Mouse (Mus musculus) heart, postnatal 0 days (tissue): ENCODE data around the gene Zfp853. TPM values are rescaled to one million over a fixed set of nuclear protein-coding genes. Genes with fewer than 3 reads are reported as not detected.

Experiments used
- ATAC-seq: fragments of 200-750 bp; cut with Nextera tagmentation; 2 replicates; pipeline ENCODE4 v1.8.0; 2017; ENCODE audit warnings: low read depth, moderate number of reproducible peaks, moderate library complexity; ENCODE audit not compliant: insufficient read depth
- DNase-seq: peaks from one replicate; pipeline ENCODE4 v3.0.0-alpha.2; 2016; ENCODE audit warnings: low spot score
- H3K27ac ChIP-seq: fragments of 300-500 bp; sonication (generic); 2 replicates; pipeline ENCODE4 v1.5.1; 2014; ENCODE audit warnings: low read depth, mild to moderate bottlenecking
- H3K27me3 ChIP-seq: fragments of 300-500 bp; sonication (generic); 2 replicates; pipeline ENCODE4 v1.6.1; 2014; ENCODE audit warnings: low read length, mixed read lengths; ENCODE audit not compliant: control insufficient read depth, insufficient read depth
- H3K36me3 ChIP-seq: fragments of 300-500 bp; sonication (generic); replicated peaks from 2 replicates; pipeline ENCODE4 v1.6.1; 2014; ENCODE audit warnings: low read length, mixed read lengths; ENCODE audit not compliant: control insufficient read depth, insufficient read depth
- H3K4me1 ChIP-seq: fragments of 300-500 bp; sonication (generic); 2 replicates; pipeline ENCODE4 v1.6.1; 2014; ENCODE audit warnings: antibody characterized with exemption; ENCODE audit not compliant: control insufficient read depth, insufficient read depth
- H3K4me2 ChIP-seq: fragments of 300-500 bp; sonication (generic); 2 replicates; pipeline ENCODE4 v1.6.1; 2014; ENCODE audit warnings: low read depth, mild to moderate bottlenecking, low read length, moderate library complexity
- H3K4me3 ChIP-seq: fragments of 300-500 bp; sonication (generic); 2 replicates; pipeline ENCODE4 v1.5.1; 2014; ENCODE audit warnings: low read depth, low read length
- H3K9ac ChIP-seq: fragments of 300-500 bp; sonication (generic); replicated peaks from 2 replicates; pipeline ENCODE4 v1.6.1; 2014; ENCODE audit warnings: low read depth, low read length, mixed read lengths
- H3K9me3 ChIP-seq: fragments of 300-500 bp; sonication (generic); replicated peaks from 2 replicates; pipeline ENCODE4 v1.6.1; 2016; ENCODE audit warnings: low read length; ENCODE audit not compliant: control insufficient read depth
- CTCF ChIP-seq: IDR thresholded peaks from 2 replicates; pipeline ENCODE4 v1.5.1; 2016; ENCODE audit warnings: antibody characterized with exemption, control low read depth, low read depth
- EP300 ChIP-seq: IDR thresholded peaks from 2 replicates; pipeline ENCODE4 v1.6.1; 2016; ENCODE audit warnings: antibody characterized with exemption, low read depth
- WGBS: fragments of 180-500 bp; shearing (Covaris S2); extraction: QIAGEN DNeasy Blood & Tissue Kit; methylation state at CpG from one replicate; pipeline ENCODE4 v1.1.7; 2014; 5-methylcytosine and 5-hydroxymethylcytosine counted together
- polyA plus RNA-seq: library from polyadenylated mRNA; unstranded; fragments of >200 nt; fragmentation: Nextera tagmentation; extraction: Ambion mirVana; gene quantifications from 2 replicates; pipeline ENCODE4 v1.2.1, GENCODE M21; 2015
- total RNA-seq: library from RNA; depleted of rRNA; stranded (reverse); fragments of >200 nt; gene quantifications from 2 replicates; pipeline ENCODE4 v1.2.3, GENCODE M21; 2014; ENCODE audit warnings: low replicate concordance

The Zfp853 gene
- total and polyA plus RNA-seq, 2 experiments from 2014 or later = 0.04 TPM; not detected in 1

DNA sequence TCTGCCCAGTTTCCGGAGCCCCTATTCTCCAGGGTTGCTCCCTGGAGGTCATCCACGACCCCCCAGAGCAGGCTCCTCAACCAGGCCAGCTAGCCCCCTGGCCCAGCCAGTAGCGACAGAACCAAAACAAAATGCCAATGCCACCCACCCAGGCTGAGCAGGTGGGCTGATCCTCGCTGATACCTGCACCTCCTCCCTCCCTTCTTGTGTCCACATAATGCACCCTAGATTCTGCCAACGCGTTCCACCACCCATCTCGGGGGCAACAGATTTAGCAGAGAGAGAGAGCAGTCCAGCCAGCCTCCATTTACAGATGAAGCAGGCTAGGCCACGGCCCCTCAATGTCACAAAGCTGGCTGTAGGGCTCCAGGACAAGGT lies 24.4 kb downstream of the Zfp853 start:
- no peak for ATAC-seq
- H3K9me3 ChIP-seq = no peaks in the 10 kb centered on the region
- H3K27me3 ChIP-seq = no peaks in the 10 kb centered on the region
- H3K9ac ChIP-seq = peak overlapping the region; percentile 90
- no peak for DNase-seq
- peaks cover 15% of the 10 kb centered on the region for H3K4me1 ChIP-seq
- no peak for TF ChIP-seq EP300
- no peak for TF ChIP-seq CTCF
- H3K4me3 ChIP-seq = peak overlapping the region; percentile 98
- no peaks in the 10 kb centered on the region for H3K36me3 ChIP-seq
- WGBS = 28% methylated on average over 8 of the region's 8 CpGs
- no peak overlapping the region for H3K27ac ChIP-seq
- peak overlapping the region; percentile 99 for H3K4me2 ChIP-seq

DNA sequence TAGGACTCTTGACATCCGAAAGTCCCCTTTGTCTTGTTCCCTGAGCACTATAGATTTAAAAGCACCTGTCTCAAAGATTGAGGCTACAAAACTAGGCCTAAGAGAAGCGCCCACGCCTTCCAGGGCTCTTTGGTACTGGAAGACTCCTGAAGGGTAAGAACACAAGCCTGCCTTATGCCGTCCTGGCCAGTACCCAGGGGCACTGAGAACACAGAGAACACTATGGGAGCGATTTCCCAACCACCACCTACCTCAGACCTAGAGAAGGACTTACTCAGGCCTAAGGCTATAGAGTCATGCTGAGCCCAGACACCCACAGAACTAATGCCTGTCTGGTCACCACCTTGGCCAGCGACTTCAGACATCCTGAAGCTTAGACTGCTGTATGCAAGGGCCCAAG lies 26.6 kb downstream of the Zfp853 start:
- Histone ChIP-seq H3K4me1 (peaks cover 15% of the 10 kb centered on the region), H3K9me3 (no peaks in the 10 kb centered on the region), H3K4me3 (no peak overlapping the region), H3K4me2 (no peak overlapping the region), H3K36me3 (0 out of 2 replicates have a peak, but pooled peaks cover 19% of the 10 kb centered on the region), H3K27me3 (no peaks in the 10 kb centered on the region), H3K27ac (no peak overlapping the region), H3K9ac (no peak overlapping the region)
- 81% methylated on average over 6 of the region's 6 CpGs for WGBS
- ATAC-seq (no peak), DNase-seq (no peak)
- TF ChIP-seq CTCF = no peak
- TF ChIP-seq EP300 = no peak

DNA sequence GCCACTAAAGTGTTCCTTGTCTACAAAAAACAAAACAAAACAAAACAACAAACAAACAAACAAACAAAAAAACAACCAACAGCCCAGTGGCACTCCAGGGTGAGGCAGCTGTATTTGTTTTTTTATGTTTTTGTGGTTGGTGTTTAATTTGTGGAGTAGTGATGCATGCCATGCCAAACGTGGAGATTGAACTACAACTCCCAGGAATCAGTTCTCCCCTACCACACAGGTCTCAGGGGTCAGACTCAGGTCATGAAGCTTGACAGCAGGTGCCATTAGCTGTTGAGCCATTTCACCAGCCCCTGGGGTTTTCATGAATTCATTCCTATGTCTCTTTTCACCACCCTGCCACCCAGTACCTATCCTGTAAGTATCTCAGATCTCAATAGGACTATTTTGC lies 28.0 kb downstream of the Zfp853 start:
- Histone ChIP-seq H3K4me1 (peaks cover 11% of the 10 kb centered on the region), H3K27me3 (no peaks in the 10 kb centered on the region), H3K9me3 (no peaks in the 10 kb centered on the region), H3K27ac (no peak overlapping the region), H3K4me3 (no peak overlapping the region), H3K4me2 (no peak overlapping the region), H3K36me3 (0 out of 2 replicates have a peak, but pooled peaks cover 24% of the 10 kb centered on the region), H3K9ac (no peak overlapping the region)
- DNase-seq (no peak), ATAC-seq (no peak)
- TF ChIP-seq EP300 (no peak), CTCF (no peak)
- WGBS = 54% methylated on average over 1 of the region's 1 CpGs

DNA sequence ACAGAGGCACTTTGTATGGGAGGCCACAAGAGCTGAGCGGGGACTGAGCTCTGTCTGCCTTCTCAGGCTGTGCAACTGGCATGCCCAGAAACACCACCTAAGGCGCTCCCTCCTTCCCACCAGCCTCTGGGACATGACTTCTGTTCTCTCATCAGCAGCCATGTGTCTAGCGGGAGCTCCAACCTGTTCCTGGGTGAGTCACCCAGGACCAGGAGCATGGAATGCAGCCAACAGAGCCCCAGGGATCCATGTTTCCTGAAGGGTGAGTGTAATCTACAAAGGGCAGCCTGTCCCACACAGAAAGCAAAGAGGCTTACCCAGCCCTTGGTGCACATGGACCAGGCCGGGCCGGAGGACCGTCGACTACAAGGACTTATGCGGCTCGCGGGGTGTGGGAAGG lies 28.7 kb downstream of the Zfp853 start:
- Histone ChIP-seq H3K27me3 (no peaks in the 10 kb centered on the region), H3K4me2 (no peak overlapping the region), H3K9me3 (no peaks in the 10 kb centered on the region), H3K4me3 (no peak overlapping the region), H3K4me1 (peaks cover 7% of the 10 kb centered on the region), H3K27ac (no peak overlapping the region), H3K9ac (no peak overlapping the region), H3K36me3 (peaks cover 24% of the 10 kb centered on the region; the same call in 1 of the 2 replicates)
- WGBS = 75% methylated on average over 10 of the region's 10 CpGs
- ATAC-seq = no peak
- DNase-seq = no peak
- TF ChIP-seq EP300 (no peak), CTCF (no peak)

DNA sequence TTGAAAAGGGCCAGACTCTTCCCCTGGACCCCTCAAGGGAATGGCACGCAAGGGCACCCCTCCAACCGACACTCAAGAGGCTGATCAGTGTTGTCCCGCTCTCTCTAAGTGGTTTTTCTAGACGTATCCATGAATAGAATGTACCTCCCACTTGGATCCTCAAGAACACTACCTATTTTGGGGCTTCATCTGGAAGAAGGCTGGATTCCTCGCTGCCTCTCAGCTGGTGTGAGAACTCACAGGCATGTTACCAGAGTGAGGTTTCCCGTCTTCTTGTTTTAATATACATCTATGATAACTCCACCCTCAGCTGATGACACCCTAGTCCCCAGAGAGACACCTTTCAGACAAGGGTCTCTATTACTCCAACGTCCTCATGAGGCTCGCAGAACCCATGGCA lies 31.8 kb downstream of the Zfp853 start:
- DNase-seq (no peak), ATAC-seq (no peak)
- peaks cover 24% of the 10 kb centered on the region; the same call in 1 of the 2 replicates for H3K36me3 ChIP-seq
- no peaks in the 10 kb centered on the region for H3K9me3 ChIP-seq
- TF ChIP-seq CTCF = no peak
- no peak for TF ChIP-seq EP300
- H3K4me3 ChIP-seq = no peak overlapping the region
- H3K27me3 ChIP-seq = peaks cover 4% of the 10 kb centered on the region; the same call in 1 of the 2 replicates
- H3K27ac ChIP-seq = no peak overlapping the region
- WGBS = 83% methylated on average over 8 of the region's 8 CpGs
- no peak overlapping the region for H3K9ac ChIP-seq
- no peak overlapping the region for H3K4me2 ChIP-seq
- H3K4me1 ChIP-seq = no peaks in the 10 kb centered on the region

DNA sequence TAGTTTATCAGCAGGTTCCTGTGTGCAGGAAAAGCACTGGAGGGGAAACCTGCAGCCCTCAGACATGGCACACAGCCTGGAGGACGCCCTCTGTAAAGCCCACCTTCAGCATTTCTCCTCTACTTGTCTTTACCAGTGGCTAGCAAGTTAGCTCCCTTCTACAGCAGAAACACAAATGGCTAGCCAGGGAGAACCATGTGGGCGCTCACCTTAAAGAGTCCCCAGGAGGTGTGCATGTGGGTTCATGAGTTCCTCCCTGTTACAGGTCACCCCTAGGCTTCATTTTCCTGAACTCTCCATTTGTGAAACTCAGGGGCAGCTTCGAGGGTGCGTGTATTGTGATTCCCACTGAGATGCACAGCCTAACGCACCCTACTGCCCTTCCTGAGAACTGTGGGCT lies 37.6 kb downstream of the Zfp853 start:
- peaks cover 56% of the 10 kb centered on the region for H3K27me3 ChIP-seq
- 88% methylated on average over 5 of the region's 5 CpGs for WGBS
- DNase-seq = no peak
- no peaks in the 10 kb centered on the region for H3K9me3 ChIP-seq
- TF ChIP-seq EP300 (no peak), CTCF (no peak)
- H3K9ac ChIP-seq = no peak overlapping the region
- H3K4me2 ChIP-seq = no peak overlapping the region
- no peak for ATAC-seq
- H3K27ac ChIP-seq = no peak overlapping the region
- H3K36me3 ChIP-seq = peaks cover 19% of the 10 kb centered on the region
- 0 out of 2 replicates have a peak, but pooled peaks cover 8% of the 10 kb centered on the region for H3K4me1 ChIP-seq
- H3K4me3 ChIP-seq = no peak overlapping the region
